Mouse (Mus musculus): ENCODE results near the gene Apbb1. TPM values are rescaled to one million over a fixed set of nuclear protein-coding genes. Genes with fewer than 3 reads are reported as not detected.

Gene Apbb1
- polyA plus RNA-seq, 1 experiment, result 22.4 TPM

DNA sequence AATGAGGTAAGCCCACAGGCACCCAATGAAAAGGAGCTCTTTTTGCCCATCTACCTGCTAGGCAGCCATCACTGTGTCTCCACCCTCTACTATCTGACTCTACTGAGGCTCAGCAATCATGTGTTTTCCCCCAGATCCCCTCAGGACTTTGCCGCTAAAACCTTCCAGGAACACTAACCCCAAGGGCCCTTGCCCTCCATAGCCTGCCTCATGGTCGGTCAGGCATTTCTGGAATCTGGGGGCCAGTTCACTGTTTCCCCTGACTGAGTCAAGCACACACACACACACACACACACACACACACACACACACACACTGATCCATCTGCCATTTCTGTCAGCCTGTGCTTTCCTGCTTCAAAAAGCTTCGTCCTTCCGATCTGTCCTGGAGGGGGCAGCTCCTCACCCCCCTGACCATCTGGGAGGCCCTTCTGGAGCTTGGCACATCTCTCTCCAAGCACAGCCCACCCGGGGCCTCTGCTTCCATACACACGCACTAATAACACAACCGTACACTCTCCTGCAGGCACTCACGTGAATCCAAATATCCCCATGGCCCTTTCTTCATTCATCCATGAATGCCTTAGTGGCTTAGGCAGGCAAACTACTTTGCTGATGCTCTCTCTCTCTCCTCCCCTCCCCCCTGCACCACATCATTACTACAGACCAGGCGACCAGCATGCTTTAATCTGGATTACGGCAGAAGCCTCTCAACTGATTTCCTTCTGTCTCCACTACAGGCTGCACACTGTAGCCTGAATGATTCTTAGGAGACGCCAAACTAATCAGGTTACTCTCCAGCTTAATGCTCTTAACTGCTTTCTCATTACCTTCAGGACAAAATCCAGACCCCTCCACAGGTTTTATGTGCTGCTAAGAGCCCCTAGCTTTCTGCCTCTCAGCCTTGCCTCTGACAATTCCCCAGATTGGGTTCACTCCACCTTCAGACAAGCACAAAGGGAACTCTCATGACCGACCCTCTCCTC, 11.6 kb downstream of the Apbb1 start:
- H3K79me3 ChIP-seq (ENCODE audit: low read depth), result no peaks in the 10 kb centered on the region
- H3K36me3 ChIP-seq (ENCODE audit: control insufficient read depth, insufficient read depth), result no peaks in the 10 kb centered on the region
- no peaks in the 10 kb centered on the region for H3K79me2 ChIP-seq (ENCODE audit: control insufficient read depth, insufficient read depth)
- no peaks in the 10 kb centered on the region for H3K27me3 ChIP-seq (ENCODE audit: control insufficient read depth, insufficient read depth, insufficient read length)
- TF ChIP-seq USF1 (IDR thresholded peaks at IDR 0.05; ENCODE audit: low read depth) (no peak), CEBPB (IDR thresholded peaks at IDR 0.05; ENCODE audit: low read depth) (no peak), CTCF (IDR thresholded peaks at IDR 0.05; ENCODE audit: control insufficient read depth, insufficient read depth, insufficient read length) (no peak), MYOG (IDR thresholded peaks at IDR 0.05; ENCODE audit: control insufficient read depth, extremely low read depth, insufficient read length) (no peak), FOSL1 (IDR thresholded peaks at IDR 0.05; ENCODE audit: insufficient read depth, low read length, poor library complexity, severe bottlenecking) (no peak), MAX (IDR thresholded peaks at IDR 0.05) (no peak), MYOD1 (IDR thresholded peaks at IDR 0.05; ENCODE audit: control insufficient read depth, insufficient read length, low read depth) (no peak)
- no peak overlapping the region for H3K4me3 ChIP-seq (ENCODE audit: insufficient read depth, poor library complexity, severe bottlenecking)
- H3ac ChIP-seq (ENCODE audit: control insufficient read depth, insufficient read length, low read depth), result no peak overlapping the region

DNA sequence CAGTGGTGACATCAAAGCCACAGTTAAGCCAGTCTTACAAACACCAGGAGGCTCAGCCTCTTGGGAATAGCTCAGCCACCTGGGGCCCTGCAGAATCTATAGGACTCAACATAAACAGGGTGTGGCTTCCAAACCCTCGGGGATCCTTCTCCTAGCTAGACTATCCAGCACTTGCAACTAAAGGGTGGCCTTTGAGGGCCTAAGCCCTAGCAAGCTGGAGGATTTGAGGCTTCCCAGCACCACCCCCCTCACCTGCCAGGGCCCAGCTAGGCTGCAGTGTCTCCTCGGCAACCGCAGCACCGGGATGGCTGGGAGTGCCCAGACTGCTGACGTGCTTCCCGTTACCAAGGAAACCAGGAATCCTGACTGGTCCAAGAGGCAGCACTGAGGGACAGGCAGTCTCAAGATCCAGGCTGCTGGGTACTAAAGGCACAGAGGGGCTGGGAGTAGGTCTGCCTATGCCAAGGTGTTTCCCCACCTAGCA, 12.4 kb downstream of the Apbb1 start:
- no peaks in the 10 kb centered on the region for H3K27me3 ChIP-seq (ENCODE audit: control insufficient read depth, insufficient read depth, insufficient read length)
- no peaks in the 10 kb centered on the region for H3K79me2 ChIP-seq (ENCODE audit: control insufficient read depth, insufficient read depth)
- H3K79me3 ChIP-seq (ENCODE audit: low read depth), result no peaks in the 10 kb centered on the region
- no peaks in the 10 kb centered on the region for H3K36me3 ChIP-seq (ENCODE audit: control insufficient read depth, insufficient read depth)
- no peak for TF ChIP-seq CEBPB (IDR thresholded peaks at IDR 0.05; ENCODE audit: low read depth)
- TF ChIP-seq MYOG (IDR thresholded peaks at IDR 0.05; ENCODE audit: control insufficient read depth, extremely low read depth, insufficient read length), result no peak
- no peak overlapping the region for H3K4me3 ChIP-seq (ENCODE audit: insufficient read depth, poor library complexity, severe bottlenecking)
- no peak overlapping the region for H3ac ChIP-seq (ENCODE audit: control insufficient read depth, insufficient read length, low read depth)

DNA sequence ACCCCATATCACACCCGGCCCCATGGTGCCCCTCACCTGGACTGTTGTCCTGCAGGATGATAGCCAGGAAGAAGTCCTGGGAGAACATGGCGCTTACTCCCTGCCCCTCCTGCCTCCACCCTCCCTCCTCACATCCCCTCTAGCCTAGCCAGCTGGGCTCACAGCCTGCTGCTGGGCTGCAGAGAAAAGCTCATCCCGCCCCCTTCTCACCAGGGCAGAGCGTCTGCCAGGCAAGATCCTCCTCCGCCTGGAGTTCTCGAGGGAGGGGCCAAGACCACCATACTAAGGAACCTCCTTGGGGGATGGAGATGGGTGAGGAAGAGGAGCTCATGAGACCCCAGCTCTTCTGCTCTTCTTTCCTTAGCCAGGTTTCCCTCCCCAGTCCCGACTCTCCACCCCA, 12.9 kb downstream of the Apbb1 start:
- Histone ChIP-seq H3K36me3 (ENCODE audit: control insufficient read depth, insufficient read depth) (no peaks in the 10 kb centered on the region), H3ac (ENCODE audit: control insufficient read depth, insufficient read length, low read depth) (no peak overlapping the region), H3K4me3 (ENCODE audit: insufficient read depth, poor library complexity, severe bottlenecking) (no peak overlapping the region), H3K27me3 (ENCODE audit: control insufficient read depth, insufficient read depth, insufficient read length) (no peaks in the 10 kb centered on the region), H3K79me3 (ENCODE audit: low read depth) (no peaks in the 10 kb centered on the region), H3K79me2 (ENCODE audit: control insufficient read depth, insufficient read depth) (no peaks in the 10 kb centered on the region)
- TF ChIP-seq CTCF (IDR thresholded peaks at IDR 0.05; ENCODE audit: control insufficient read depth, insufficient read depth, insufficient read length) (no peak), MYOG (IDR thresholded peaks at IDR 0.05; ENCODE audit: control insufficient read depth, extremely low read depth, insufficient read length) (no peak), MYOD1 (IDR thresholded peaks at IDR 0.05; ENCODE audit: control insufficient read depth, insufficient read length, low read depth) (no peak), USF1 (IDR thresholded peaks at IDR 0.05; ENCODE audit: low read depth) (no peak), MAX (IDR thresholded peaks at IDR 0.05) (no peak), CEBPB (IDR thresholded peaks at IDR 0.05; ENCODE audit: low read depth) (no peak), FOSL1 (IDR thresholded peaks at IDR 0.05; ENCODE audit: insufficient read depth, low read length, poor library complexity, severe bottlenecking) (no peak)

DNA sequence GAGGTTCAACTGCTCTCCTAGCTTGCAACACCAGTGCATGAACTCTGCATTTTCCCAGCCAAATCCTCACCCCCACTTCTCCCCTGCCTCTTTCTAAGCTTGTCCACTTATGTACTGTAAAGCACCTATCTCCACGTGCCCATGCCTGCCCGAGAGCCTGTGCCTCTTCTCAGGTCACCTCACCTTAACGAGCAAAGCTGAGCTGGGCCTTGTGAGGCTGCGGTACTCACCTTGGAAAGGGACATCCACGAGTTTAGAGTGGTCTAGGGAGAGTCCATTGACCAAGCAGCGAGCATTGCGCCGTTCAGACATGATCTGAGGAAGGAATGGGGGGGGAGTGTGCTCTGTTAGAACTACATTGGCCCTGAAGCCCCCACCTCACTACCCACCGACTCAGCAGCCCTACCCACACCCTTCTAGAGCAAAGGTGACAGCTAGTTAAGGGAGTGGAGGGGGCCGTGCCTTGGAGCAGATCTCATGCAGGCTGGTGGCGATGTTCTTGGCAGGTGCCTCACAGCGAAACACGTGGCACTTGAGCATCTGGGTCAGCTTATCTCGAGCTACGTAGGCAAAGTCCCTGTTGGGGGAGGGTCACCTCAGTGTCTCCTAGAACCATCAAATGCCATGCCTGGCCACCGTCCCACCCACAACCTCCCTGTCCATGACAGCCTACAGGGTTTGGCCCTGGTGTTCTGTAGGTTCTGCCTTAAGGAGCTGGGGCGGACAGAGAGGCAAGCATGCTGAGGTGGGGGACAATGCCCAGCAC, 16.2 kb downstream of the Apbb1 start:
- no peaks in the 10 kb centered on the region for H3K27me3 ChIP-seq (ENCODE audit: control insufficient read depth, insufficient read depth, insufficient read length)
- H3ac ChIP-seq (ENCODE audit: control insufficient read depth, insufficient read length, low read depth), result no peak overlapping the region
- no peak overlapping the region for H3K4me3 ChIP-seq (ENCODE audit: insufficient read depth, poor library complexity, severe bottlenecking)
- no peaks in the 10 kb centered on the region for H3K36me3 ChIP-seq (ENCODE audit: control insufficient read depth, insufficient read depth)
- no peaks in the 10 kb centered on the region for H3K79me3 ChIP-seq (ENCODE audit: low read depth)
- no peak for TF ChIP-seq FOSL1 (IDR thresholded peaks at IDR 0.05; ENCODE audit: insufficient read depth, low read length, poor library complexity, severe bottlenecking)
- TF ChIP-seq MYOD1 (IDR thresholded peaks at IDR 0.05; ENCODE audit: control insufficient read depth, insufficient read length, low read depth), result no peak
- H3K79me2 ChIP-seq (ENCODE audit: control insufficient read depth, insufficient read depth), result no peaks in the 10 kb centered on the region

DNA sequence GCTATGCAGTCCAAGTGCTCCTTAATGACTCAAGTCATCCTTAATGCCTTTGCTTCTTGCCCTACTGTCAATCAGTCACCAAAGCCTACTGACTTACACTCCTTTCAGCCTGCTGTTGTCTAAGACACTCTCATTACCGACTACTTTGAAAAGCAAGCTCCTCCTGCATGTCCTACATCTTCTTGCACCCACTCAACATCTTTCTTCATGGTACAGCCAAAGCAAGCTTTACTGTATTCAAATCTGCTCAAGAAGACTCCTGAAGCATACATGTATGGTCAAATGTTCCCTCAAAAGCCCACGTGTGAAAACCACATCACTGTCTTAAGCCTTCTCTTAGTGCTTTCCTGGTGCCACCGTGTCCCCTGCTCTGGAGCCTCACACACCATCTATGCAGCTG, 18.1 kb downstream of the Apbb1 start:
- TF ChIP-seq MAX (IDR thresholded peaks at IDR 0.05), result no peak
- no peak for TF ChIP-seq USF1 (IDR thresholded peaks at IDR 0.05; ENCODE audit: low read depth)
- no peak for TF ChIP-seq MYOG (IDR thresholded peaks at IDR 0.05; ENCODE audit: control insufficient read depth, extremely low read depth, insufficient read length)
- no peak for TF ChIP-seq CTCF (IDR thresholded peaks at IDR 0.05; ENCODE audit: control insufficient read depth, insufficient read depth, insufficient read length)
- no peak for TF ChIP-seq MYOD1 (IDR thresholded peaks at IDR 0.05; ENCODE audit: control insufficient read depth, insufficient read length, low read depth)
- TF ChIP-seq CEBPB (IDR thresholded peaks at IDR 0.05; ENCODE audit: low read depth), result no peak
- no peak for TF ChIP-seq FOSL1 (IDR thresholded peaks at IDR 0.05; ENCODE audit: insufficient read depth, low read length, poor library complexity, severe bottlenecking)
- no peaks in the 10 kb centered on the region for H3K79me3 ChIP-seq (ENCODE audit: low read depth)
- H3ac ChIP-seq (ENCODE audit: control insufficient read depth, insufficient read length, low read depth), result no peak overlapping the region
- no peaks in the 10 kb centered on the region for H3K79me2 ChIP-seq (ENCODE audit: control insufficient read depth, insufficient read depth)
- H3K4me3 ChIP-seq (ENCODE audit: insufficient read depth, poor library complexity, severe bottlenecking), result no peak overlapping the region
- no peaks in the 10 kb centered on the region for H3K27me3 ChIP-seq (ENCODE audit: control insufficient read depth, insufficient read depth, insufficient read length)
- no peaks in the 10 kb centered on the region for H3K36me3 ChIP-seq (ENCODE audit: control insufficient read depth, insufficient read depth)

All from C2C12 (cell line).